Mouse (Mus musculus): ENCODE data around the gene Gm20431. TPM values are rescaled to one million over a fixed set of nuclear protein-coding genes. Genes with fewer than 3 reads are reported as not detected.
"Not testable (repeated sequence)": the region's sequence is repeated elsewhere in the genome, so short reads cannot be mapped to it uniquely, and the experiment has no call there.

Gm20431 gene
- total RNA-seq, 2 experiments from 2014 or later: 43.9 to 47.8 TPM

DNA sequence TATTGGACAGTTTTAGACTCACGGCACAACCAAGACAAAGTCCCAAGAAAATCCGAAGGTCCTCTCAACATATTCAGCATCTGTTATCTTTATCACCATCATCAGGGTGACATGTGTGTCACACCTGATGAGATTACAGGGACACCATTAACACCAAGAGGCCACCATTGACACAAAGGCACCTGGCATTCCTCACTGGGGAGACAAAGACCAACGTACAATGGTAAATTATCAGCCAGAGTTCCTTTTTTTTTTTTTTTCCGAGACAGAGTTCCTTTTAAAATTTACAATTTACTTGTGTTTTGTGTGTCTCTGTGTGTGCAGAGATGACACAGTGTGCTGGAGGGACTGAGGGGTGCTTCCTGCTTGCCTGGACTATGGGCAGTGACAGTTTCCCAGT lies 8.1 kb upstream of the Gm20431 start:
- intact Hi-C loops (cut with DNase I): no loop called here
- no peak for DNase-seq (ENCODE audit: low spot score in 2 of 2)

DNA sequence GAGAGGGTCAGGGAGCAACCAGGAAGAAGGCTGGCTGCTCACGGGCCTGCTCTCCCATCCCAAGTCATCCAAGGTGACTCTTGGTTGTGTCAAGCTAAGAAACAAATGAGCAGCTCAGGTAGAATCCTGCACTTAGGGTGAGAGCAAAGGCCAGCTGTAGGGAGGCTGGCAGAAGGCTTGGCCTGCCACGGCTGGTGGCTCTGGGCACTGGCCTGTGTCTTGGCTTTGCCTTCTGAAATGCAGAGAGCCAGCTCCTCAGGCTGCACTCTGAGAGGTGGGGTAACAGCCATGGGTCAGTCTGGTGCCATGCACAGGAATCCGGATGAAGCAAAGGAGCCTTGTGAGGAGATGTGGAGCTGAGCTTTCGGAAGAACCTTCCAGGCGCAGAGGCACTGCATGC lies 7.1 kb upstream of the Gm20431 start:
- intact Hi-C loops (cut with DNase I): no loop called here
- no peak for DNase-seq (ENCODE audit: low spot score in 2 of 2)

GRCm38 (mm10) chr2:167665972-167666713 lies 4.8 kb upstream of the Gm20431 start:
- intact Hi-C loops (cut with DNase I): no loop called here
- no peak for DNase-seq (ENCODE audit: low spot score in 2 of 2)

DNA sequence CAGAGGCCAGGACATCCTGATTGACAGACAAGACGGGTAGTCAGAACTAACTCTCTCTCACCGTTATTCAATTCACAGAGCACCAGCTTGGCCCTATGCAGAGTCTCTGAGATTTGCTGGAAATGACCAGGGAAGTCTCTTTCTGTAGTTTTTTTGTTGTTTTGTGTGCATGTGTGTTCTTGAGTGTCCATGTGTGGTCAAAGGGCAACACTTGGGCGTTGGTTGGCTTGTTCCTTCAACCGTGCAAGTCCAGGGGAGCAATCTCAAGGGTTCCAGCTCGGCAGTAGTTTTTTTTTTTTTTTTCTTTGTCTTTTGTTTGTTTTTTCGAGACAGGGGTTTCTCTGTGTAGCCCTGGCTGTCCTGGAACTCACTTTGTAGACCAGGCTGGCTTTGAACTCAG lies 1.4 kb upstream of the Gm20431 start:
- DNase-seq (ENCODE audit: low spot score in 2 of 2): no peak
- intact Hi-C loops (cut with DNase I): no loop called here

DNA sequence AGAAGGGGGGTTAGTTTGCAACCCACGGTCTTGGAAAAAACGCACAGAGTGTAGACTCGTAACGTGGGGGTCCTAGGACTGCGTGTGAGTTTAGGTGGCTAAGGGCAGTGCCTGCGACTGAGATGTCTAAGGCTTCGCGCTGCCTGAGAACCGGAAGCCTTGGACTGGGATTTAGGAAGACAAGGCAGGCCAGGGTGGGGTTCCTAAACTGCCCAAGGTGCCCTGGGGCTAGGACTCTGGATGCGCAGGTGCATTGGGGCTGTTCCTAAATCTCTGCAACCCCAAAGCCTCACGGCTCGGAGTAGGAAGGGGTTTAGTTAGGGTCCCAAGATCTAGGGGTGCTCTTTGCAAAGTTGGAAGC lies 705 bp downstream of the Gm20431 start:
- no peak for DNase-seq (ENCODE audit: low spot score in 2 of 2)
- intact Hi-C loops (cut with DNase I): no loop called here

- DNase-seq (ENCODE audit: low spot score in 2 of 2): peak in 1 of 2 experiments; percentile 33
Measured at GRCm38 (mm10) chr2:167659847-167660610, 1.3 kb downstream of the Gm20431 start.

GRCm38 (mm10) chr2:167659177-167659846 lies 2.0 kb downstream of the Gm20431 start:
- intact Hi-C loops (cut with DNase I): no loop called here

More at GRCm38 (mm10) chr2:167659847-167660610, 1.3 kb downstream of the Gm20431 start:
- intact Hi-C loops (cut with DNase I): no loop called here

GRCm38 (mm10) chr2:167658712-167659111 lies 2.6 kb downstream of the Gm20431 start:
- DNase-seq (ENCODE audit: low spot score in 2 of 2): no peak
- intact Hi-C loops (cut with DNase I): no loop called here

More at GRCm38 (mm10) chr2:167659177-167659846, 2.0 kb downstream of the Gm20431 start:
- no peak for DNase-seq (ENCODE audit: low spot score in 2 of 2)

DNA sequence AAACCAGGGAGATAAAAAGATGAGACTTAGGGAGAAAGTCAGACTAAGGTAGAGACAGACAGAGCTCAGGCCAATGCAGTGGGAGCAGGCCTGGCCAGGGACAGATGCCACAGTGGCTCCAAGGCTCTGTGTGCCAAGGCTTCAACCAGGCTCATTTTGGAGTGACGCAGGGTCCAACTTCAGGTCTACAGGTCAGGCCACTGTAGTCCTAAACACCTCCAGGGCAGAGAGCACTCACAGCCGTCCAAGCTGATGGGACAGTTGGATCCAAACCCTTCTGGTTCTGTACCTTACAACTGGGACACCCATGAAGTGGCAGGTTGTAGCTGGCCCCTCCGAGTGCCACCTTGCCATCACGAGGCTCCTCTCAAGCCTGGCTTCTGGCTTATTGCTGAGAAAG lies 3.3 kb downstream of the Gm20431 start:
- intact Hi-C loops (cut with DNase I): no loop called here

DNA sequence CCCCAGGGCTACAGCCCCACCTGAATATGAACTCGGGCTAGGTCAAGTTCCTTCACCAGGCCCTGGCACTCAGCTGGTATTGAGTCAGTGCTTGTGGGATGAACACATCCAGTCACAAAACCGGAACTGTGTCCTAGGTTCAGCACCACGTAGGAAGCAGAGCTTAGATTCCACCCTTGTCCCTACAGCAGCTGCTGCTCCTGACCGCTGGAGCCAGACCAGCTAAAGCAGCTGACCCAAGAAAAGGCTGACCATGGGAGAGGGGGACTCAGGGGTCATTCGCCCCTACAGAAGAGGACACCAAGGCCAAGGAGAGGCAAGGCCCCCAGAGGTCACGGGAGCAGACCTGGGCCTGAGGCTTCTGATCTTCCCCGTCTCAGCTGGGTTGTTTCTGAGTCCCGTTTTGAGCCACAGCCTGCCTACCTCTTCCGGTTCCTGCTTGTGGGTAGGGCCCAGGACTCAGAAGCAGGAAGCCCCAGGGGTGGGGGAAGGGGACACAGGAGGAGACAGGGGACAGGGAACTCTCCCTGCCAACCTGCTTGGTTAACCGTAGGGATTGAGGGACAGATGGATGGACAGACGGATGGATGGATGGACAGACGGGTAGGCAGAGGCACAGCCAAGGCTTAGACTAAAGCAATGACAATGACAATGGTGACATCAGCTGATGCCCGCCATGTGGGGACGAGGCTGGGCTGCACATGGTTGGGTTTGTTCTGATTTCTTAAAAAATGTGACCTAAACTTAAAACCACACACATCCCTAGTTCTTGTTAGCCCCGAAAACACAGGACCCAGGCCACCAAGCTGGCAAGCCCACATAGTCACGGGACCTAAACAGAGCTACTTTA lies 4.4 kb downstream of the Gm20431 start:
- DNase-seq (ENCODE audit: low spot score in 2 of 2): peak in 1 of 2 experiments; percentile 24
- intact Hi-C loops (cut with DNase I): no loop called here

More for the DNA sequence above, 3.3 kb downstream of the Gm20431 start:
- DNase-seq (ENCODE audit: low spot score in 2 of 2): no peak

DNA sequence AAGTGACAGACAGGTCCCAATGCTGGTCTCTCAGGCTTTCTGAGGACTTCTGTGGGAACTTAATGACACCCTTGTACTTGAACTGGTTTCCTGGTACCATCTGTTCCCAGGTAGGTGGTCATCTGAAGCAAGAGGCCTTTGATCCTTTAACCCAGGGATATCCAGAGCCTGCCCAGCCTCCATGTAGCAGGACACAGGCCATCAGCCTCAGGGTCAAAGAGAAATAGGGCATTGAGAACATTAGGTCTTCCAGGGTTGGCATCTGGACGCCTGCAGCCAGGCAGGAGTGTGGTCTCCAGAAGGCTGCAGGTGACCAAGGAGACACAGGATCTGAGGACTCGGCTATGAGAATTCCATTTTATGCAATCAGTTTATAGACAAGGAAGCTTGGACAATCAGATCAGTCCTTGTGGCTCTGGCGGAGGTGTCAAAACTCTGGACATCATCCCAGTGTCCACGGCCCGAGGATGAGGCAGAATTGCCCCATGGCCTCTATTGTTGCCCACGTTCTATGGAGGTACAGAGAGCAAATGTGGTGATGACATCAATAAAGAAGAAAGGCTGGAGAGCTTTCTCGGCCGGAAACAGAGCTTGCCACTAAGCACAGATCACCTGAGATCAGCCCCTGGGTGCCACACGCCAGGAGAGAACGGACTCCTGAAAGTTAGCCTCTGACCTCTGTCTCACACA lies 6.2 kb downstream of the Gm20431 start:
- no peak for DNase-seq (ENCODE audit: low spot score in 2 of 2)
- intact Hi-C loops (cut with DNase I): no loop called here

DNA sequence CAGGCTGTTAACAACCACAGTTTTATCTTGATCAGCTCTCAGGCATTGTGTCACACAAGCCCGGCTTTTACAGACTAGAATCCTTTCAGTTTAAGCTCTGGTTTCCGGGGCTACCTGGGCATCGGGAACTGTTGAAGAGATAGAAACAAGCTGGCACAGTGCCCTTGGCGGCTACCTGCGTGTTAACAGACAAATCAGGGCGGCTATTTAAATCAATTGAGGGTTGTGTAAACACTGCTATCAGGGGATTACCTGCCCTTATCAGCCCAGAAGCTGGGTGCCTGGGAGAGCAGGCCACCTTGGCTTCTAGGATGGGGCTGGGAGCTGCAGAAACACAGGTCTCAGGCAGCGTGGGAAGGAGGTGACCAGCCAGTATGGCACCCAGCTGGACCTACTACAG lies 8.6 kb downstream of the Gm20431 start:
- intact Hi-C loops (cut with DNase I): no loop called here

DNA sequence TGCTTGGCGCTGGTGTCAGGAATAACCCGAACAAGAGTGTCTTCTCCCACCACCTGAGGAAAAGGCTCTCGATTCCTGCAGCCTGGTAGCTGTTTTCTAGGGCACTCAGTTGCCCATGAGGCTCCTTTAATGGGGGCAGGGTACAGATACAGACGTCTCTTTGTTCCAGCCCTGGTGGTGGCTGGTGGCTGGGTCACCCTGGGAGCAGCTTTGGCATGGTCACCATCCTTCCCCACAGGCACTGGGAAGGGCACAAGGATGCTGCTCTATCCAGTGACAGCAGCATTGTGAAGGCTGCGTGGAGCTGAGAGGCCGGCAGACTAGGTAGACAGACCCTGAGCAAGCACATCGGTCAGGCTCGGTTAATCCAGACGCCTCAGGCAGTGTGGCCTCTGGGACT lies 9.7 kb downstream of the Gm20431 start:
- intact Hi-C loops (cut with DNase I): no loop called here

More for the DNA sequence above, 8.6 kb downstream of the Gm20431 start:
- DNase-seq (ENCODE audit: low spot score in 2 of 2): no peak

GRCm38 (mm10) chr2:167649290-167650032 lies 11.8 kb downstream of the Gm20431 start:
- intact Hi-C loops (cut with DNase I): no loop called here

More for the DNA sequence above, 9.7 kb downstream of the Gm20431 start:
- peak in 1 of 2 experiments; percentile 45 for DNase-seq (ENCODE audit: low spot score in 2 of 2)

DNA sequence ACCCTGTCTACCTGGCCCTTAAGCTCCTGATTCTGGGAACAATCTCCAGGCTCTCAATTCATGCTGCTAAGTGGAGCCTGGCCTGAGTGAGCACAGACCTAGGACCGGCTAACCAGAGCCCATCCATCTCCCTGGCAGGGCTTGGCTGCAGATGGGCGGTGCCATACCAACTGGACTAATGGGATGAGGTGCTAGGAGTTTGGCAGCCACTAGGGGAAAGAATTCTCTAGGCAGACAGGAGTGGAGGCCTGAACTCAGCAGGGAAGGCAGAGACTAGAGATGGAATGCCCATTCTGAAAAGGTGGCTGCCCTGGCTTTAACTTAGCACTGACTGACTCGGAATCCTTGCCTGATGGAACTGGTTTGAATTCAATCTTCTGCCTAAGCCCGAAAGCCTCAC lies 14.9 kb downstream of the Gm20431 start:
- intact Hi-C loops (cut with DNase I): no loop called here

More at GRCm38 (mm10) chr2:167649290-167650032, 11.8 kb downstream of the Gm20431 start:
- DNase-seq (ENCODE audit: low spot score in 2 of 2): no peak

DNA sequence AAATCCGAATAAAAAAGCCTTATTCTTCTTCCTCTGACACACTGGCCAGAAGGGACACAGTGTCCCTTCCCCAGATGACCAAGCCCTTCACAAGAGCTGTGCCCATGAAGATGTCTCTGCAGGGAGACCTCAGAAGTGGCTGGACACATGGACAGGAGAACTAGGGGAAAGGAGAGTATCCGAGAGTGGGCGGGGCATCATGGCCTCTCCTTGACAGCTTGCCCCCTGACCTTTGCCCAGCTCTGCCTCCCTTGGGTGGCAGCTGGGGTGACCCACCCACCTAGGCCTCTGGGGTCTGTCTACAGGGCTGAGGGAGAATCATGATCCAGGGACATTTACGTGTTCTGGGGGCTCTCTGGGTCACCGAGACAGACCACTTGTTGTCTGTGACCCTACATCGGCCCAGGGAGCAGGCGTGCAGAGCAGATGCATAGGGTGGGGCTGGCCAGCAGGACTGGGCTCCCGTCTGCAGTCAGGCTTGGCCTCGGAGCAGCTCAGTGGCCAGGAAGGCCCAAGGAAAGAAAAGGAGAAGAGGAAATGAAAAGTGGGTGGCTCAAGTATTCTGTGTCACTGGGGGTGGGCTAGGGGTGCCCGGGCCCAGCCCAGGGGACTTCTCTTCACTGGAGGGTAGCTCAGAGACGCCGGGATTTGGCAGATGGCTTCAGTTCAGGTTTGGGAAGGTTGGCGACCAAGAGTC lies 17.8 kb downstream of the Gm20431 start:
- intact Hi-C loops (cut with DNase I); DNase-seq (ENCODE audit: low spot score in 2 of 2): not testable (repeated sequence)

More for the DNA sequence above, 14.9 kb downstream of the Gm20431 start:
- DNase-seq (ENCODE audit: low spot score in 2 of 2): no peak

DNA sequence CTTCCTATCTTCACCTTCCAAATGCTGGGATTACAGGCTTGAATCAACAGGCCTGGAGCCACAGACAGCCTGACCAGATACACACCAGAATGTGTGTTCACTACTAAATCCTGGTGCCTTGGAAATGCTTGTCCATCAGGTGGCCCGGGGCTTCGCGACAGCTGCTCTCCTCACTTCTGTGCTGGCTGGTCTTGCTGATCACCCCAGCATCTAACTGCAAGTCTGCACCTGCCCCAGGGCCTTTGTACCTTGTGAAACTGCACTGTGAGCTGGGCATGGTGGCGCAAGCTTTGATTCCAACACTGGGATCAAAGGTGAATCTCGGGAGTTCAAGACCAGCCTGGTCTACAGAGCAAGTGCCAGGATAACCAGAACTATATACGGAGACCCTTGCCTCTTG lies 19.1 kb downstream of the Gm20431 start:
- no peak for DNase-seq (ENCODE audit: low spot score in 2 of 2)
- intact Hi-C loops (cut with DNase I): no loop called here

Data from left cerebral cortex, postnatal 25 days (tissue).